Mouse (Mus musculus): Measurements from ENCODE around the gene Krtap24-1.

- no peak for TF ChIP-seq MAX (IDR thresholded peaks at IDR 0.05)
- TF ChIP-seq CTCF (IDR thresholded peaks at IDR 0.05; ENCODE audit: control insufficient read depth, insufficient read depth, insufficient read length), result no peak
- TF ChIP-seq USF1 (IDR thresholded peaks at IDR 0.05; ENCODE audit: low read depth), result no peak
- no peak for TF ChIP-seq MYOG (IDR thresholded peaks at IDR 0.05; ENCODE audit: control insufficient read depth, extremely low read depth, insufficient read length)
Observed at GRCm38 (mm10) chr16:88647358-88647846, 35.3 kb upstream of the Krtap24-1 start, which contains the start of gene Krtap26-1.
